Mouse (Mus musculus): ENCODE results near the gene Nhlrc1. TPM values are rescaled to one million over a fixed set of nuclear protein-coding genes. Genes with fewer than 3 reads are reported as not detected.
A peak's percentile ranks its signal among the peaks of the same experiment; 100 is the strongest.

Nhlrc1 gene
- polyA plus RNA-seq, 1 experiment from 2014 or later = 4.2 TPM

DNA sequence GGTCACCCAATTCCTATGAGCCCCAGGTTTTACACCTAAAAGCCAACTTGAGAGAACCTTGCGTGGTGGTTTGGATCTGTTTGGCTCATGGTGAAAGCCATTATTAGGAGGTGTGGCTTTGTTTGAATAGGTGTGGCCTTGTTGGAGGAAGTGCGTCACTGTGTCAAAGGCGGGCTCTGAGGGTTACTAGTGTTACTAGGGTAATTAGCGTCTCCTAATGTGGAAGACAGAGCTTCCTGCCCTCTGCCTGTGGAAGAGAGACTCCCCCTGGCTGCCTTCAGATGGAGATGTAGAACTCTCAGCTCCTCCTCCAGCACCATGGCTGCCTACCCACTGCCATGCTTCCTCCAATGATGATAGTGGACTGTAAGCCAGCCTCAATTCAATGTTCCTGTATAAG is 13.1 kb downstream of the Nhlrc1 start:
- 94% methylated on average over 4 of the region's 4 CpGs for WGBS
- peaks cover 5% of the 10 kb centered on the region; the same call in 1 of the 2 replicates for H3K9me3 ChIP-seq (replicated peaks)
- H3K36me3 ChIP-seq = no peaks in the 10 kb centered on the region
- H3K27me3 ChIP-seq (replicated peaks) = no peaks in the 10 kb centered on the region
- no peak overlapping the region for H3K9ac ChIP-seq
- 0 out of 2 replicates have a peak, but pooled peaks cover 2% of the 10 kb centered on the region for H3K4me1 ChIP-seq (replicated peaks)
- no peak overlapping the region for H3K27ac ChIP-seq (ENCODE audit: poor library complexity, severe bottlenecking)
- H3K4me2 ChIP-seq = no peak overlapping the region
- ATAC-seq (ENCODE audit: insufficient number of reproducible peaks, low FRiP score) = no peak
- H3K4me3 ChIP-seq = no peak overlapping the region

DNA sequence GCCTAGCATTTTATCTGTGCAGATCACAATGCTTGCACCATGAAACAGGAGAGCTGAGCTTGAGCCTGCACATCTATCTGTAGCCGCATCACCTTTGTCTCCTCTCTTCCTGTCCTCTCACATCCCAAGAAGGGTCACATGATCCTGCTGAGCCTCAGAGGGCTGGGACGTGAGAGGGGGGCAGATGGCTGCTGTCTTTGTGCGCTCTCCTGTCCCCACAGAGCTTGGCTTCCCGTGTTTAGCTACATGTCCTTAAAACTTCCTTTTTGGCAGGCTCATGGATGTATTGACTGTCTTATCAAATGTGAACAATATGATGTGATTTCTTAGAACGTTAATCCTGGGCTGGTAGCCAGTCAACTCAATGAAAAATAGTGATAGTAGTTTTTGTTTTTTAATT is 15.2 kb downstream of the Nhlrc1 start:
- no peak overlapping the region for H3K4me3 ChIP-seq
- H3K4me2 ChIP-seq = no peak overlapping the region
- no peaks in the 10 kb centered on the region for H3K27me3 ChIP-seq (replicated peaks)
- H3K27ac ChIP-seq (ENCODE audit: poor library complexity, severe bottlenecking) = no peak overlapping the region
- 0 out of 2 replicates have a peak, but pooled peaks cover 2% of the 10 kb centered on the region for H3K4me1 ChIP-seq (replicated peaks)
- no peaks in the 10 kb centered on the region for H3K36me3 ChIP-seq
- ATAC-seq (ENCODE audit: insufficient number of reproducible peaks, low FRiP score) = no peak
- no peak overlapping the region for H3K9ac ChIP-seq
- WGBS = 47% methylated on average over 5 of the region's 5 CpGs
- 0 out of 2 replicates have a peak, but pooled peaks cover under 1% of the 10 kb centered on the region for H3K9me3 ChIP-seq (replicated peaks)

DNA sequence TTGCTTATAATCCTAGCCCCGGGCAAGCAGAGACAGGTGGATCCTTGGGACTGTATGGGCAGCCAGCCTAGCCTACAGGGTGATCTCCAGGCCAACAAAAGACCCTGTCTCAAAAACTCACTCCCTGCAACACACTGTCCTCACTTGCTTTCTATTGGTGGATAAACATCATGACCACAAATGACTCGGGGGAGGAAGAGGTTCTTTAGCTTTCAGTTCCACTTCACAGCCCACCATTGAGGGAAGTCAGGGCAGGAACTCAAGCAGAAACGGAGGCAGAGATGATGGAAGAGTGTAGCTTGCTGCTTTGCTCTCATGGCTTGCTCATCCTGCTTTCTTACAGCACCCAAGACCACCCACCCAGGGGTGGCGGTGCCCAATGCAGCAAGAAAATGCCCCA is 17.3 kb downstream of the Nhlrc1 start:
- no peak for ATAC-seq (ENCODE audit: insufficient number of reproducible peaks, low FRiP score)
- WGBS = 69% methylated on average over 4 of the region's 4 CpGs
- no peak overlapping the region for H3K4me2 ChIP-seq

DNA sequence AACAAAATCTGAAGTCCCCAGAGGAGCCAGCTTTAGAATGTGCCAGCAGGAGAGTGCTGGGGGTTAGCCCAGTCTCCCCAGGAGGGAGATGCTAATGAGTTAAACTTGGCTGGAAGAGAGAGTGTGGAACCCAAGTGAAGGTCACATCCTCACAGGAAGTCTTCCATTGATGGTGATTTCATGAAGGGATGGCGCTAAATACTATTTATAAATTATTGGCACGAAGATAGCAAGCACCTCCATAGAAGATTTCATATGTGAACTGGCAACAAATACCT is 21.4 kb downstream of the Nhlrc1 start:
- Histone ChIP-seq H3K36me3 (no peaks in the 10 kb centered on the region), H3K4me3 (no peak overlapping the region), H3K27me3 (replicated peaks) (no peaks in the 10 kb centered on the region), H3K9ac (no peak overlapping the region), H3K27ac (ENCODE audit: poor library complexity, severe bottlenecking) (no peak overlapping the region), H3K4me2 (no peak overlapping the region), H3K9me3 (replicated peaks) (no peaks in the 10 kb centered on the region), H3K4me1 (replicated peaks) (peaks cover 9% of the 10 kb centered on the region)
- ATAC-seq (ENCODE audit: insufficient number of reproducible peaks, low FRiP score) = no peak
- WGBS = 84% methylated on average over 2 of the region's 2 CpGs

More for the DNA sequence above, 17.3 kb downstream of the Nhlrc1 start:
- Histone ChIP-seq H3K36me3 (no peaks in the 10 kb centered on the region), H3K4me1 (replicated peaks) (no peaks in the 10 kb centered on the region), H3K27me3 (replicated peaks) (no peaks in the 10 kb centered on the region), H3K4me3 (no peak overlapping the region), H3K9ac (no peak overlapping the region), H3K9me3 (replicated peaks) (no peaks in the 10 kb centered on the region), H3K27ac (ENCODE audit: poor library complexity, severe bottlenecking) (no peak overlapping the region)

DNA sequence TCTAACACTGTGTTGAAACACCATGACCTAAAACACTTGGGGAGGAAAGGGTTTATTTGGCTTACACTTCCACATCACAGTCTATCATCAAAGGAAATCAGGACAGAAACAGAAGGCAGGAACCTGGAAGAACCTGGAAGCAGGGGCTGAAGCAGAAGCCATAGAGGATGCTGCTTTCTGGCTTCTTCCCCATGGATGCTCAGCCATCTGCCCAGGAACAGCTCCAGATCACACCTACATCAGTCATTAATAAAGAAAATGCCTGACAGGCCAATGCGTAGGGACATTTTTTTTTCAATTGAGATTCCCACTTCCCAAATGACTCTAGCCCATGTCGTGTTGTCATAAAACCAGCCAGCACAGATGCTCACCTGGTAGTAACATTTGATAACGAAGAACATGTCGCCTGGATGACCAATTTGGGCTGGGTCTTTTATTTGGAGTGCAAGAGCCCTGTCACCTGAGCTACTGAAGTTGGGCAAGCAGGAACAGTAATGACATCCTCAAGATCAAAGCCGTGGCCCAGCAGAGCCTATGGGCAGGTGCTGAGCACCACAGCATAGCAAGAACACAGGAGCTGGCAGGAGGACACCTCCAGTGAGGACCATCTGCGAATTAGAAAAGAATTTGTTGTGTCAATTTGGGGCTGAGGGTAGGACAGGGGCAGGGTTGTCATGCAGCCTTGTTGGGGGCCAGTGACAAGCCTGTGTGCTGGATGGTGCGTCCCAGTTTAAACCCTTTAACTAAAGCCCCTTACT is 22.0 kb downstream of the Nhlrc1 start:
- Histone ChIP-seq H3K27me3 (replicated peaks) (no peaks in the 10 kb centered on the region), H3K4me2 (no peak overlapping the region), H3K4me1 (replicated peaks) (peaks cover 9% of the 10 kb centered on the region), H3K9me3 (replicated peaks) (no peaks in the 10 kb centered on the region), H3K9ac (no peak overlapping the region), H3K4me3 (no peak overlapping the region), H3K27ac (ENCODE audit: poor library complexity, severe bottlenecking) (no peak overlapping the region), H3K36me3 (no peaks in the 10 kb centered on the region)
- ATAC-seq (ENCODE audit: insufficient number of reproducible peaks, low FRiP score) = no peak
- 73% methylated on average over 7 of the region's 7 CpGs for WGBS

DNA sequence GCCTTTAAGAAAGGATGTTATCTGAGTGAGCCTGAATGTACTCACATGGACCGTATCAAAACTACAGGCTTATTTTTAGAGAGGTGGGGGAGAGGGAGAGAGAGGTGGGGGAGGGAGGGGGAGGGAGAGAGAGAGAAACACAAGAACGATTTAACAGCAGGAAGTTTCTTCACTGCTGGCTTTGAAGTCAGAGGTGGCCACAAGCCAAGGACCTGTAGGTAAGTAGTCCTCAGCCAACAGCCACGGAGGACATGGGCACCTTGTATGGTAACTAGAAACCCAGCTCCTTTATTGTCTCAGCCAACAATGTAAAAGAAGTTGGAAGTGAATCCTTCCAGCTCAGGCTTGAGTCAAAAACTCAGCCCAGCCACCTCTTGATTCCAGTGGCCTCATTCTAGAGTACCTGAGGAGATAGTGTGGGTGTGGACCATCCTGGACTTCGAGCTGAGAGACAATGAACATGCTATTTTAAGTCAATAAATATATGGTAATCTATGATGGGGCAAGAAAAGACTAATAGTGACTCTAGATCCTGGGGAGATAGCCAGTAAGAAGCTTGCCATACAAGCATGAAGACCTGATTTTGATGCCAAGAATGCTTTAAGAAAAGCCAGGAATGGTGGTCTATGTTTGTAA is 24.2 kb downstream of the Nhlrc1 start:
- H3K9ac ChIP-seq = no peak overlapping the region
- ATAC-seq (ENCODE audit: insufficient number of reproducible peaks, low FRiP score) = no peak
- no peaks in the 10 kb centered on the region for H3K36me3 ChIP-seq
- H3K9me3 ChIP-seq (replicated peaks) = no peaks in the 10 kb centered on the region
- H3K4me2 ChIP-seq = no peak overlapping the region
- H3K4me3 ChIP-seq = no peak overlapping the region
- H3K27me3 ChIP-seq (replicated peaks) = no peaks in the 10 kb centered on the region
- peaks cover 17% of the 10 kb centered on the region for H3K4me1 ChIP-seq (replicated peaks)
- H3K27ac ChIP-seq (ENCODE audit: poor library complexity, severe bottlenecking) = no peak overlapping the region
- 28% methylated on average over 4 of the region's 4 CpGs for WGBS

DNA sequence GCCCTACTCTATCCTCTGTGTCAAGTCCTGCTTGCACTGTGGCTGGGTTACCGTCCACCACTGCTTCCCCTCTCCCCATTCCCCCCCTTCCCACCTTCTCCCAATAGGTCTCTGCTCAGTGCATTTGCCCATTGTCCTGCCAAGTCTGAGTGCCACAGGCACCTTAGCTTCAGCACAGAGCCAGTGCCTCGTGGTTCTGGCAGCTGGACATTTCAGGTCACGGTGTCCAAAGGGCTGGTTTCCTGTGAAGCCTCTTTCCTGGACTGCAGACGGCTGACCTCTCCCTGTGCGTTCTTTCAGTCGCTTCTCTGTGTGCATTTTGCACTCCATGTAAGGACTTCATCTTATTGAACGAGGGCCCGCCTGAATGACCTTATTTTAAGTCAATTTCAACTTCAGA is 26.7 kb downstream of the Nhlrc1 start:
- WGBS = 68% methylated on average over 8 of the region's 8 CpGs
- Histone ChIP-seq H3K9me3 (replicated peaks) (no peaks in the 10 kb centered on the region), H3K4me1 (replicated peaks) (peaks cover 17% of the 10 kb centered on the region), H3K27me3 (replicated peaks) (no peaks in the 10 kb centered on the region), H3K27ac (ENCODE audit: poor library complexity, severe bottlenecking) (no peak overlapping the region), H3K4me3 (no peak overlapping the region), H3K36me3 (no peaks in the 10 kb centered on the region), H3K4me2 (no peak overlapping the region), H3K9ac (no peak overlapping the region)
- 0 out of 2 replicates have a peak, but pooled peaks have one; percentile 22 for ATAC-seq (ENCODE audit: insufficient number of reproducible peaks, low FRiP score)

DNA sequence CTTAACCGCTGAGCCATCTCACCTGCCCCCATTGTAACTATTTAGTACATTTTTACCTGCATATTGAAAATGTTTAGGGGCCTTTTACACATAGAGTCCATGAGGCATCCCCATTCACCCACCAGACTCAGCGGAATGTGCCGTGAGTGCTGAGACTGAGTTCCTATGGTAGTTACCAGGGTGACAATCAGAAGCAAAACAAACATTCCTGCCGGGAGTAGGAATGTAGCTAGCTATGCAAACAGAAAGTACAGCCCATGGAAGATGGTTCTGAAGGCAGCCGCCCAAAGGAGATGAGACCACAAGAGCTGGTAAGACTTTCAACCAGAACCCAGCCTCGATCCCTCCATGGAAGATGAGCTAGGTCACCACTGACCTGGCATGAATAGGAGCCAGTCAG is 28.4 kb downstream of the Nhlrc1 start:
- ATAC-seq (ENCODE audit: insufficient number of reproducible peaks, low FRiP score) = peak; percentile 55; the same call in 1 of the 2 replicates
- Histone ChIP-seq H3K4me2 (peak overlapping the region; percentile 38), H3K9me3 (replicated peaks) (no peaks in the 10 kb centered on the region), H3K27me3 (replicated peaks) (no peaks in the 10 kb centered on the region), H3K4me3 (no peak overlapping the region; the same call in 1 of the 2 replicates), H3K36me3 (no peaks in the 10 kb centered on the region), H3K9ac (no peak overlapping the region), H3K4me1 (replicated peaks) (peaks cover 17% of the 10 kb centered on the region), H3K27ac (ENCODE audit: poor library complexity, severe bottlenecking) (no peak overlapping the region)
- 37% methylated on average over 6 of the region's 6 CpGs for whole genome bisulfite sequencing

DNA sequence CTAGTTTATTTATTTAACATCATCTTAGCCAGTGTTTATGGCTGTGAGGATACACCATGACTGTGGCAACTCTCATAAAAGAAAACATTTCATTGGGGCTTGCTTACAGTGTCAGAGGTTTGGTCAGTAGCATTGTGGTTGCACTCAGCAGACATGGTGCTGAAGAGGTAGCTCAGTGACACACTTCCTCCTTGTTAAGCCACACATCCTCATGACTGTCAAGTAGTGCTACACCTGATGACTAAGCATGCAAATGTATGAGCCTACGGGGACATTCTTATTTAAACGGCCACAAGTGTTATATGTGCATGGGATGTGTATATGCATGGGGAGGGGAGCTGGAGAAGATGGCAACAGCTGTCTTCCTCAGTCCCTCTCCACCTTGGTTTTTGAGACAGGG is 30.8 kb downstream of the Nhlrc1 start:
- H3K4me1 ChIP-seq (replicated peaks) = peaks cover 25% of the 10 kb centered on the region
- H3K36me3 ChIP-seq = no peaks in the 10 kb centered on the region
- no peak overlapping the region for H3K9ac ChIP-seq
- H3K4me3 ChIP-seq = no peak overlapping the region
- ATAC-seq (ENCODE audit: insufficient number of reproducible peaks, low FRiP score) = no peak
- WGBS = 91% methylated on average over 2 of the region's 2 CpGs
- H3K4me2 ChIP-seq = no peak overlapping the region
- H3K27ac ChIP-seq (ENCODE audit: poor library complexity, severe bottlenecking) = no peak overlapping the region
- no peaks in the 10 kb centered on the region for H3K27me3 ChIP-seq (replicated peaks)
- no peaks in the 10 kb centered on the region for H3K9me3 ChIP-seq (replicated peaks)

DNA sequence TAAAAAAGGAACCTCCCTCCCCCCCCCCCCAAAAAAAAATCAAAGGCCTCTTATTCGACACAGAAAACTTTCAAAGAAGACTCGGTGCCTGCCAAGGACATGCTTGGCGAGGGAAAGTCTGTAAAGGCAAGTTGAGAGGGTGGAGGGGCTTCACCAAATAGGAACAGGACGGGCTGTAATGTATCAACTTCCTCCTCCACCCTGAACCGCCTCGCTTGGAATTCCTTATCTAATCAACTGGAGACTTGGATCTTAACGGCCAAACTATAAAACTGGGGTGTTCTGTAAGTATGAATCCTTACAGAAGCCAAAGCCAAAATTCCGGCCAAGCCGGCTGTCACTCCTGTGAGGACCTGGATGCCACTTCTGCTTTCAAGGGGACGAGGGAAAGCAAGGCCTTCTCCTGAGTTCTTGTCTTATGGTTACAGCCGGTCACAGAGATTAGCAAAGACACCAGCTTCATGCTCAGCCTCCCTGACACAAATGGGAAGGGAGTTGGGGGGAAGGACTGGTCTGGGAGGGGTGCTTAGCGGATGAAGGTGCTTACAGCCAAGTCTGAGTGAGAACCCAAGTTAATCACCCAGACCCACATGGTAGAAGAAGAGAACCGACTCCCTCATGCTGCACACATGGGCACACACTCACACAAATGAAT is 34.7 kb downstream of the Nhlrc1 start:
- Histone ChIP-seq H3K4me1 (replicated peaks) (peaks cover 28% of the 10 kb centered on the region), H3K9me3 (replicated peaks) (no peaks in the 10 kb centered on the region), H3K27ac (ENCODE audit: poor library complexity, severe bottlenecking) (peak overlapping the region; percentile 46; the same call in 1 of the 2 replicates), H3K27me3 (replicated peaks) (no peaks in the 10 kb centered on the region), H3K4me2 (peak overlapping the region; percentile 28), H3K4me3 (no peak overlapping the region), H3K9ac (no peak overlapping the region), H3K36me3 (no peaks in the 10 kb centered on the region)
- ATAC-seq (ENCODE audit: insufficient number of reproducible peaks, low FRiP score) = no peak
- WGBS = 22% methylated on average over 13 of the region's 13 CpGs

DNA sequence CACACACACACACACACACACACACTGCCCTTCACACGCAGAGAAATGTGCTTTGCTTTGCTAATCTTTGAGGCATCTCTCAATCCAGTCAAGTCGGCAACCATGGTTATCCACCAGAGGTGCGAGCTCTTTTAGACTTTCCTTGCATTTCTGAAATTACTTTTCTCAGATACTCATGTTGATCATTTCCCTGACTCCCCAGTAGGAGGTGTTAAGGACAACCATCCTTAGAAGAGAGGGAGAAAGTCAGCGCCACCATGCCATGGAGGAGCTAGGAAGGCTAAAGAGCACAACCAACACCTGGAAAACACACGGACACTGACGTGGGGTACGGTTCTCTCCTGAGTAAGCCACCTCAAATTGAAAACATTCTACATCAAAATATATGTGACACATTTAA is 38.1 kb downstream of the Nhlrc1 start:
- ATAC-seq (ENCODE audit: insufficient number of reproducible peaks, low FRiP score) = no peak
- Histone ChIP-seq H3K27me3 (replicated peaks) (no peaks in the 10 kb centered on the region), H3K9ac (no peak overlapping the region), H3K27ac (ENCODE audit: poor library complexity, severe bottlenecking) (no peak overlapping the region), H3K4me2 (no peak overlapping the region), H3K4me1 (replicated peaks) (peaks cover 30% of the 10 kb centered on the region), H3K4me3 (no peak overlapping the region), H3K9me3 (replicated peaks) (no peaks in the 10 kb centered on the region), H3K36me3 (no peaks in the 10 kb centered on the region)
- 83% methylated on average over 7 of the region's 7 CpGs for WGBS

All from heart, embryonic 12.5 days (tissue).